Mouse (Mus musculus) heart, postnatal 25 days (tissue): ENCODE data around the gene Wdr86. TPM values are rescaled to one million over a fixed set of nuclear protein-coding genes. Genes with fewer than 3 reads are reported as not detected.
"Not testable (repeated sequence)": the region's sequence is repeated elsewhere in the genome, so short reads cannot be mapped to it uniquely, and the experiment has no call there.

ENCODE experiments used
- DNase-seq: peaks from one replicate; pipeline ENCODE4 v3.0.0; 2022; ENCODE audit warnings: low spot score
- intact Hi-C: fragments of 180-260 bp; cut with DNase I; formaldehyde crosslinking; loops from one replicate; pipeline ENCODE4 v1.15.1; 2025
- total RNA-seq, 2 experiments: library from RNA; stranded (reverse); gene quantifications; 2 replicates each; pipeline ENCODE4 v1.2.3; 2021

The Wdr86 gene
- total RNA-seq, 2 experiments from 2014 or later = 0.44 to 0.59 TPM

GRCm38 (mm10) chr5:24686671-24687420 lies 43.7 kb downstream of the Wdr86 start:
- intact Hi-C loops = loop anchor here (5.0 kb wide), 1 partner anchor 155 kb away; the partner anchor contains the start of gene Rheb
- not testable (repeated sequence) for DNase-seq

- intact Hi-C loops = loop anchor here (5.0 kb wide), 1 partner anchor 156 kb away; the partner anchor contains the start of gene Rheb
- DNase-seq = no peak
These were observed 44.4 kb downstream of the Wdr86 start for GRCm38 (mm10) chr5:24686176-24686575.

- intact Hi-C loops = loop anchor here (2.0 to 5.0 kb wide), 2 partner anchors 65 to 157 kb away; partner anchors contain the start of gene Rheb
These were observed 45.0 kb downstream of the Wdr86 start, which contains the start of gene Nub1 for GRCm38 (mm10) chr5:24685366-24686093. Gene Nub1 (plus strand): TSS chr5:24685532.

GRCm38 (mm10) chr5:24684578-24685365 lies 45.8 kb downstream of the Wdr86 start:
- DNase-seq = no peak
- intact Hi-C loops = loop anchor here (2.0 to 5.0 kb wide), 2 partner anchors 66 to 158 kb away; partner anchors contain the start of gene Rheb

More at GRCm38 (mm10) chr5:24685366-24686093, 45.0 kb downstream of the Wdr86 start, which contains the start of gene Nub1:
- DNase-seq = peak; percentile 97

- intact Hi-C loops = no loop called here
- DNase-seq = no peak
These were observed 49.1 kb downstream of the Wdr86 start for GRCm38 (mm10) chr5:24681436-24681835.

GRCm38 (mm10) chr5:24674238-24674637 lies 56.3 kb downstream of the Wdr86 start:
- DNase-seq = peak; percentile 23
- intact Hi-C loops = loop anchor here (1.0 to 10.0 kb wide), 4 partner anchors 77 to 337 kb away; no protein-coding TSS in a partner anchor

Other genes starting within 250 kb of the Wdr86 start
- not detected for gene Gbx1, start 203.5 kb downstream of the Wdr86 start, total RNA-seq
- 10 to 100 TPM; 85.1 to 85.9 TPM for gene Asb10, start 189.7 kb downstream of the Wdr86 start, total RNA-seq
- not detected for gene 4931409K22Rik, start 173.9 kb downstream of the Wdr86 start, total RNA-seq
- 10 to 100 TPM; 48.0 to 53.2 TPM for gene Abcf2, start 153.3 kb downstream of the Wdr86 start, total RNA-seq
- 1 to 10 TPM; 7.8 to 9.7 TPM for gene Chpf2, start 144.0 kb downstream of the Wdr86 start, total RNA-seq
- gene Smarcd3, start 106.3 kb downstream of the Wdr86 start, total RNA-seq = 10 to 100 TPM; 69.0 to 69.3 TPM
- gene Nub1, start 45.2 kb downstream of the Wdr86 start, total RNA-seq = 10 to 100 TPM; 30.0 to 33.6 TPM
- not detected for gene Crygn, start 27.3 kb upstream of the Wdr86 start, total RNA-seq
- gene Rheb, start 111.9 kb upstream of the Wdr86 start, total RNA-seq = 10 to 100 TPM; 75.5 to 82.9 TPM